ENCODE assay signal across 28 mouse cellular contexts in the genomic region with DNA sequence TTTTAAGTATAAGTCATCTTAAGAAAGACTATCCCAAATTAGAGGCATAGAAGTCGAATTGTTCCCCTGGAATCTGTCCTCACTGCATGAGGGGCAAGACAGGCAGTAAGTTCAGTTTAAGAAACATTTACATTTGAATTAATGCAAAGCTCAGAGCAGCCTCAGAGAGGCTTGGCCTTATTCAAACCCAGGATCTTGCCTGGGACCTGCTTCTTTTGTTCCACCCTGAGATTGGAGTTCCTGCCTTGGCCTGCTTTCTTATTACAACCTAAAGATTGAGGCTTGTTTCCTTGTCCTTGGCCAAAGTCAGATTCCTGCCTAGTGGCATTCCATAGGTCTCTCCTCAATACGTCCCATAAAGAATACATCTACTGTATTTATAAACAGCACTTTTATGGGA. TPM values are rescaled to one million over a fixed set of nuclear protein-coding genes. Genes with fewer than 3 reads are reported as not detected.
DNase-seq lines count a peak whose midpoint lies in the region; TF ChIP-seq lines count a peak whose summit lies in the region.
"Had no signal": no experiment of that assay in that cellular context is flagged by ENCODE, and none has a peak within 500 bp of the region (broad histone marks: within the 10 kb centered on the region; RNA-seq: fewer than 3 reads in every experiment).

No protein-coding gene starts in this region.

- H3K27me3 ChIP-seq in ES-Bruce4 (ENCODE audit: control insufficient read depth, insufficient read depth, low read length, poor library complexity, severe bottlenecking), result no peaks in the 10 kb centered on the region
- H3K27me3 ChIP-seq in heart, adult 2 months (ENCODE audit: control insufficient read depth, insufficient read depth, low read length), result no peaks in the 10 kb centered on the region
- H3K27me3 ChIP-seq: CH12.LX; embryonic facial prominence, embryonic 13.5 days; embryonic facial prominence, embryonic 15.5 days; forebrain, embryonic 12.5 days had no signal

- H3K4me3 ChIP-seq in ES-Bruce4 (ENCODE audit: low read depth, low read length) (no peak overlapping the region), ES-E14 (ENCODE audit: insufficient read depth in 1 of 2, low read depth in 1 of 2, low read length in 2 of 2, poor library complexity in 1 of 2, severe bottlenecking in 1 of 2) (no peak overlapping the region)
- no peak overlapping the region for H3K4me3 ChIP-seq in heart, adult 2 months
- H3K4me3 ChIP-seq: embryonic facial prominence, embryonic 13.5 days; embryonic facial prominence, embryonic 15.5 days; erythroblast, embryonic 14.5 days; forebrain, embryonic 10.5 days; forebrain, embryonic 12.5 days had no signal

- 65% methylated on average over 2 of the region's 2 CpGs for WGBS in heart, adult 2 months

- DNase-seq in ES-E14 (ENCODE audit: low read depth, low spot score) (peak; percentile 34), WW6 (ENCODE audit: low read depth, low spot score) (peak; percentile 13)
- no peak for DNase-seq in embryo, embryonic 11 days
- no peak for DNase-seq in urinary bladder, postnatal 10 days (ENCODE audit: low spot score)
- DNase-seq in heart, adult 2 months, result no peak
- DNase-seq: adrenal gland, adult 2 months; adrenal gland, postnatal 10 days; adrenal gland, postnatal 25 days; B cell, adult 2 months; cerebellum, adult 11 months; cerebellum, adult 18-20 months; cerebellum, adult 8-10 months; cerebellum, adult 9-11 months; cerebellum, postnatal 14 days; cerebellum, postnatal 36 days had no signal

- no peak for TF ChIP-seq POLR2A in ES-Bruce4 (IDR thresholded peaks at IDR 0.05; ENCODE audit: insufficient read depth, low read length)
- no peak for TF ChIP-seq POLR2A in heart, adult 2 months (IDR thresholded peaks at IDR 0.05; ENCODE audit: insufficient read depth, low read depth, low read length)

- no peaks in the 10 kb centered on the region for H3K36me3 ChIP-seq in ES-Bruce4 (ENCODE audit: control insufficient read depth, insufficient read depth, low read length, poor library complexity, severe bottlenecking)
- no peaks in the 10 kb centered on the region; the same call in 1 of the 2 replicates for H3K36me3 ChIP-seq in ES-E14 (ENCODE audit: control insufficient read depth, insufficient read depth, low read length, poor library complexity, severe bottlenecking)
- no peaks in the 10 kb centered on the region for H3K36me3 ChIP-seq in heart, adult 2 months (ENCODE audit: control insufficient read depth, insufficient read depth, low read length)
- H3K36me3 ChIP-seq: embryonic facial prominence, embryonic 13.5 days; embryonic facial prominence, embryonic 15.5 days; forebrain, embryonic 10.5 days; forebrain, embryonic 12.5 days had no signal

- H3K4me1 ChIP-seq in ES-Bruce4 (ENCODE audit: control insufficient read depth, insufficient read depth, low read length) (no peaks in the 10 kb centered on the region), ES-E14 (ENCODE audit: control insufficient read depth in 2 of 2, insufficient read depth in 2 of 2, low read length in 2 of 2, poor library complexity in 1 of 2) (no peaks in the 10 kb centered on the region)
- no peaks in the 10 kb centered on the region for H3K4me1 ChIP-seq in heart, adult 2 months (ENCODE audit: control insufficient read depth, insufficient read depth, low read length)
- H3K4me1 ChIP-seq: embryonic facial prominence, embryonic 13.5 days; embryonic facial prominence, embryonic 15.5 days; forebrain, embryonic 10.5 days; forebrain, embryonic 12.5 days had no signal

- no peak for TF ChIP-seq CTCF in ES-Bruce4 (IDR thresholded peaks at IDR 0.05; ENCODE audit: low read depth, low read length)
- no peak for TF ChIP-seq CTCF in heart, adult 2 months (IDR thresholded peaks at IDR 0.05)

- in situ Hi-C loops in ES-E14 (cut with MboI; ENCODE audit: low sequenced_read_pairs in 2 of 2, unreplicated experiment in 2 of 2), result no loop called here

- intact Hi-C loops in heart, adult 2 months (cut with DNase I), result no loop called here

- TF ChIP-seq EP300 in ES-Bruce4 (IDR thresholded peaks at IDR 0.05; ENCODE audit: insufficient read depth, low read depth, low read length), result peak; percentile 68; the same call in 1 of the 2 replicates
- TF ChIP-seq EP300 in heart, adult 2 months (IDR thresholded peaks at IDR 0.05; ENCODE audit: insufficient read depth, low read depth, low read length), result no peak

- peak overlapping the region; percentile 99 for H3K27ac ChIP-seq in ES-Bruce4 (ENCODE audit: insufficient read depth, low read length)
- no peak overlapping the region for H3K27ac ChIP-seq in ES-E14 (ENCODE audit: insufficient read depth, low read depth, low read length, poor library complexity, severe bottlenecking)
- H3K27ac ChIP-seq in heart, adult 2 months, result no peak overlapping the region
- H3K27ac ChIP-seq: embryonic facial prominence, embryonic 13.5 days; embryonic facial prominence, embryonic 15.5 days; forebrain, embryonic 10.5 days; forebrain, embryonic 12.5 days had no signal

- H3K9ac ChIP-seq in ES-Bruce4 (ENCODE audit: low read depth, poor library complexity, severe bottlenecking) (peak overlapping the region; percentile 29; the same call in 1 of the 2 replicates), ES-E14 (ENCODE audit: insufficient read depth, low read depth, low read length, poor library complexity, severe bottlenecking) (no peak overlapping the region)
- no peak overlapping the region for H3K9ac ChIP-seq in heart, adult 2 months (ENCODE audit: low read depth, low read length)
- H3K9ac ChIP-seq: embryonic facial prominence, embryonic 13.5 days; embryonic facial prominence, embryonic 15.5 days; forebrain, embryonic 12.5 days had no signal

- H3K9me3 ChIP-seq in ES-Bruce4 (replicated peaks; ENCODE audit: control insufficient read depth, insufficient read depth, low read length, poor library complexity, severe bottlenecking) (peaks cover 36% of the 10 kb centered on the region), ES-E14 (ENCODE audit: control insufficient read depth, insufficient read depth, low read depth, low read length) (no peaks in the 10 kb centered on the region; the same call in 1 of the 2 replicates)
- H3K9me3 ChIP-seq: embryonic facial prominence, embryonic 15.5 days had no signal

- no peaks in the 10 kb centered on the region for H3K79me2 ChIP-seq in heart, adult 2 months (replicated peaks; ENCODE audit: control insufficient read depth, insufficient read depth, low read length)

TF ChIP-seq in ES-E14, 5 proteins besides CTCF, POLR2A, EP300 and RAD21:
- TF ChIP-seq CHD2 (IDR thresholded peaks at IDR 0.05; ENCODE audit: low read depth, low read length) (no peak), MAFK (IDR thresholded peaks at IDR 0.05; ENCODE audit: insufficient read depth, low read depth, low read length) (no peak), ZNF384 (IDR thresholded peaks at IDR 0.05; ENCODE audit: low read depth, low read length) (no peak), HCFC1 (IDR thresholded peaks at IDR 0.05; ENCODE audit: borderline replicate concordance, insufficient read depth, low read length) (no peak), ZC3H11A (IDR thresholded peaks at IDR 0.05; ENCODE audit: borderline replicate concordance, low read depth, low read length) (no peak)

RNA-seq across cellular contexts. Expression of a gene that starts 24.9 kb away (rescaled TPM):
- not detected in 2 replicates for polyA plus RNA-seq in ES-Bruce4 (2011; ENCODE audit: insufficient read depth, insufficient read length, low read depth, missing spikeins)
- not detected in 2 replicates for total RNA-seq in ES-E14 (2012; rRNA removed)
- total RNA-seq in heart, adult 2 months (2021), result not detected
- not detected in 2 replicates for polyA plus RNA-seq in heart, adult 2 months (2012; rRNA removed)
- total RNA-seq: adrenal gland, adult 2 months; adrenal gland, postnatal 10 days; adrenal gland, postnatal 25 days; adrenal gland, postnatal 4 days; common myeloid progenitor, adult 5-6 weeks; MEL had no signal
- polyA plus RNA-seq: adrenal gland, adult 2 months; embryonic facial prominence, embryonic 11.5 days; embryonic facial prominence, embryonic 13.5 days; erythroblast, embryonic 14.5 days; forebrain, embryonic 10.5 days; forebrain, embryonic 12.5 days; frontal cortex, adult 2 months; Patski had no signal

RNA-seq across cellular contexts. Expression of a gene that starts 51.6 kb away (rescaled TPM):
- polyA plus RNA-seq in ES-Bruce4 (2011; ENCODE audit: insufficient read depth, insufficient read length, low read depth, missing spikeins), result 32.7 and 35.5 TPM in 2 replicates
- 33.2 and 39.6 TPM in 2 replicates for total RNA-seq in ES-E14 (2012; rRNA removed)
- 10 to 100 TPM; 51.6 to 56.3 TPM for total RNA-seq in heart, adult 2 months (2021)
- polyA plus RNA-seq in heart, adult 2 months (2012; rRNA removed), result 32.0 and 57.6 TPM in 2 replicates

RNA-seq across cellular contexts. Expression of a gene that starts 51.7 kb away (rescaled TPM):
- polyA plus RNA-seq in ES-Bruce4 (2011; ENCODE audit: insufficient read depth, insufficient read length, low read depth, missing spikeins), result 237 and 243 TPM in 2 replicates
- total RNA-seq in ES-E14 (2012; rRNA removed), result 103 and 112 TPM in 2 replicates
- total RNA-seq in heart, adult 2 months (2021), result 10 to 100 TPM; 23.8 to 25.4 TPM
- 7.6 and 15.1 TPM in 2 replicates for polyA plus RNA-seq in heart, adult 2 months (2012; rRNA removed)

Comparison
In these comparisons a context has a peak if more than half of its experiments do, and no peak if none do; other contexts are left out.
1. DNase-seq: peak in ES-E14 (single experiment) and WW6 (single experiment); none in embryo, embryonic 11 days (single experiment), urinary bladder, postnatal 10 days (single experiment) and heart, adult 2 months (0 of 2).